Mouse (Mus musculus) embryonic fibroblast, embryonic 13.5 days (primary cell): ENCODE data around the gene Fam189a1.

ENCODE experiments used
- CTCF ChIP-seq: IDR thresholded peaks from 2 replicates; pipeline ENCODE4 v1.5.1; 2011; ENCODE audit warnings: mild to moderate bottlenecking, control low read depth, low read length, moderate library complexity, borderline replicate concordance; ENCODE audit not compliant: insufficient read depth
- POLR2A ChIP-seq: IDR thresholded peaks from 2 replicates; pipeline ENCODE4 v1.6.1; 2011; ENCODE audit warnings: low read depth, mild to moderate bottlenecking, control low read depth, low read length, moderate library complexity

DNA sequence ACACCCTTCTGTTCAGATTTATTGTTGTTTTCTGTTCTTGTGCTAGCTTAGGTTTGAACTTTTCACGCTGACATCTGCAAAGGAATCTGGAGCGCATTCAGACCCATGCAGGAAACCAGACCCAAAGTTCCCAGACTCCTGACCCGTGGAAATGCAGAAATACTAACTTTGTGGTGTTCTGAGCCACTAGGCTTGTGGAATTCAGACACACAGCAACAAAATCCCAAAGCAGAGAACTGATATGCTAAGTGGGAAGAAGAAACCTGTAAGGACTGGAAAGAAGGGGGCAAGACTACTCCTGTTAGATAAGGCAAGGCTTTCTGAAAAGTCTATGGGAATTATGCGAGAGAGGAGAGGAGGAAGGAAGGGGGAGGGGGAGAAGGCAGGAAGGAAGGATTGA is 167.0 kb downstream of the Fam189a1 start:
- TF ChIP-seq POLR2A = no peak
- TF ChIP-seq CTCF = no peak
